Mouse (Mus musculus): ENCODE results near the gene Gm815. TPM values are rescaled to one million over a fixed set of nuclear protein-coding genes. Genes with fewer than 3 reads are reported as not detected.

The Gm815 gene
- polyA plus RNA-seq, 1 experiment: not detected

DNA sequence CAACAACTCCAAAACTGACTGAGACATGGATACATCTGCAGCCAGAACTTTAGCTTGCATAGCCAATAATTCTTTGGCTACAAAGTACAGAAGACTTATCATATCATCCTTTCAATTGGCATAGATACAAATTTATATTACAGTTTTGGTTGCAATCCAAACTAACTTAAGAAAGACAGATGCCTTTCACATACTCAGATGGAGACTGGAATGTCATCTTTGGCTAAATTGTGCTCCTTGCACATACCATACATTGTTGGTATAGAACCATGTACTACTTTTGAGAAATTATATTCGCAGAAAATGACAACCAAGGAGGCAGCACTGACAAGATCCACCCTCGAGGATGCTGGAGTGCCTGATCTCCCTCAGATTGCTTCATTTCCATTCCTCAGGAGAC is 35.1 kb downstream of the Gm815 start:
- Histone ChIP-seq H3K27me3 (ENCODE audit: control insufficient read depth, insufficient read depth, insufficient read length) (no peaks in the 10 kb centered on the region), H3K36me3 (ENCODE audit: control insufficient read depth, insufficient read depth) (no peaks in the 10 kb centered on the region), H3K79me3 (ENCODE audit: low read depth) (no peaks in the 10 kb centered on the region), H3ac (ENCODE audit: control insufficient read depth, insufficient read length, low read depth) (no peak overlapping the region), H3K4me3 (ENCODE audit: insufficient read depth, poor library complexity, severe bottlenecking) (no peak overlapping the region), H3K79me2 (ENCODE audit: control insufficient read depth, insufficient read depth) (no peaks in the 10 kb centered on the region)
- TF ChIP-seq USF1 (IDR thresholded peaks at IDR 0.05; ENCODE audit: low read depth): no peak
- TF ChIP-seq CTCF (IDR thresholded peaks at IDR 0.05; ENCODE audit: control insufficient read depth, insufficient read depth, insufficient read length): no peak
- TF ChIP-seq CEBPB (IDR thresholded peaks at IDR 0.05; ENCODE audit: low read depth): no peak
- TF ChIP-seq MYOD1 (IDR thresholded peaks at IDR 0.05; ENCODE audit: control insufficient read depth, insufficient read length, low read depth): no peak
- no peak for TF ChIP-seq FOSL1 (IDR thresholded peaks at IDR 0.05; ENCODE audit: insufficient read depth, low read length, poor library complexity, severe bottlenecking)

DNA sequence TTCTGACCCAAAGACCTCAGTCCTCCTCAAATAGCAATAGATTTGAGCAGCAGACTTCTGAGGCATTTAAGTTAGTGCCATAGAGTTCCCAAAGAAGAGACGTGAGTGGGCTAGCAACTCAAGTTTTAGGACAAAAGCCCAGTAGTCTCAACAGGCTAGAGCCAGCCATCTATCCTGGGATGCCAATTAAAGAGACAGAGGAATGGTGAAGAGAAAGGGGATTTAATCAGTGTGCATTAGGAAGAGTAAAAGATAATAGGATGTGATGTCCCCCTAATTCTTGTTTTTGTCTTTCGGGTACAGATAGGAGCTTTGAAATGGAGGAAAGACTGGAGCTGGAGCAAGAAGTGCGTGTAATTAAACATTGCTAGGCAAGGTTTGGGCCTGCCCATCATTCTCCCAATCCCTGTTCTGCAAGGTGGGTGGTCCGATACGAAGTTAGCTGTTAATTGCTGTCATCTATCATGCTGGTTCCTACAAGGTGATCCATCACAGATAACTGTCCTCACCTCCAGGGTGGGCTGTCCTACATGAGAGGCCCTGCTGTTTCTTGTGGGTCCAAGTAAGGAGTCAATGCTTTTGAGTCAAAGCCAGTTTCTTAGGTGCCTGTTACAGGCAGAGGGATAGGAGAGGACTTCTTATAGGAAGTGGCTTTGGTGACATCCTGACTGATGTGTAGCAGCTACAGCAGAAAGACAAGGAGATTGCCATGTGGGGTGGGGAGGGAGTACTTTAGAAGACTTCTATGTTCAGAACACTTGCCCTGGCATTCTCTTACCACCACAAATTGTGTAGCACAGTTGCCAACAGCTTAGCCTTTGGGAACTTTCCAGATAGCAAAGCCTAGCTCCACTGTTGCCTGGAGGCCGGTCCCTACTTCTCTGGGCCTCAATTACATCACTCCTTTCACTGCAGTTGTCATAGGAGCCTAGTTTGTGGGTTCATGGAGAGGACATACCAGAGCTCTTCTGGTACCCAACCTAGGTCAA is 44.9 kb downstream of the Gm815 start:
- H3K4me3 ChIP-seq (ENCODE audit: insufficient read depth, poor library complexity, severe bottlenecking): no peak overlapping the region

DNA sequence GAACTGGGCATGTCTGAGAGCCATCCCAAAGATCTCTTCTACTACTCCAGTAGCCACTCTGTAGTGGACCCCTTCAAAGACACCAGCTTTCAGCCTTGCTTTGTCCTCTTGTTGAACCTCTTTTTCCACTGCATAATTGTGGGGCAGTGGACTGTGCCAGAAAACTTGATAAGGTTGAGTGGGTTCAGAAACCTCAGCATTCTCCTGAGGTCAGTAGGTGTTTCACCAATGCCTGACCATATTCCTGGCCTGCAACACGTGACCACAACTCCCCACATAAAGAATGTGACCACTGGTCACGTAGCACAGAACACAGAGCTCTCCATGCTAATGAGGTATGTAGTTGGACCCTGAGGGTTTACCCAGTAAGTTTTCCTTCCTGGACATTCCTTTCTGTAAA is 48.5 kb downstream of the Gm815 start:
- Histone ChIP-seq H3ac (ENCODE audit: control insufficient read depth, insufficient read length, low read depth) (no peak overlapping the region), H3K36me3 (ENCODE audit: control insufficient read depth, insufficient read depth) (no peaks in the 10 kb centered on the region), H3K4me3 (ENCODE audit: insufficient read depth, poor library complexity, severe bottlenecking) (no peak overlapping the region), H3K27me3 (ENCODE audit: control insufficient read depth, insufficient read depth, insufficient read length) (no peaks in the 10 kb centered on the region), H3K79me3 (ENCODE audit: low read depth) (no peaks in the 10 kb centered on the region), H3K79me2 (ENCODE audit: control insufficient read depth, insufficient read depth) (no peaks in the 10 kb centered on the region)
- TF ChIP-seq MYOG (IDR thresholded peaks at IDR 0.05; ENCODE audit: control insufficient read depth, extremely low read depth, insufficient read length) (no peak), FOSL1 (IDR thresholded peaks at IDR 0.05; ENCODE audit: insufficient read depth, low read length, poor library complexity, severe bottlenecking) (no peak), CEBPB (IDR thresholded peaks at IDR 0.05; ENCODE audit: low read depth) (no peak), MYOD1 (IDR thresholded peaks at IDR 0.05; ENCODE audit: control insufficient read depth, insufficient read length, low read depth) (no peak), CTCF (IDR thresholded peaks at IDR 0.05; ENCODE audit: control insufficient read depth, insufficient read depth, insufficient read length) (no peak), USF1 (IDR thresholded peaks at IDR 0.05; ENCODE audit: low read depth) (no peak)

More for the DNA sequence above, 44.9 kb downstream of the Gm815 start:
- H3K79me3 ChIP-seq (ENCODE audit: low read depth): no peaks in the 10 kb centered on the region
- H3K79me2 ChIP-seq (ENCODE audit: control insufficient read depth, insufficient read depth): no peaks in the 10 kb centered on the region
- no peaks in the 10 kb centered on the region for H3K36me3 ChIP-seq (ENCODE audit: control insufficient read depth, insufficient read depth)
- no peaks in the 10 kb centered on the region for H3K27me3 ChIP-seq (ENCODE audit: control insufficient read depth, insufficient read depth, insufficient read length)
- TF ChIP-seq MAX (IDR thresholded peaks at IDR 0.05): no peak
- no peak for TF ChIP-seq CEBPB (IDR thresholded peaks at IDR 0.05; ENCODE audit: low read depth)
- no peak for TF ChIP-seq MYOD1 (IDR thresholded peaks at IDR 0.05; ENCODE audit: control insufficient read depth, insufficient read length, low read depth)
- no peak for TF ChIP-seq USF1 (IDR thresholded peaks at IDR 0.05; ENCODE audit: low read depth)
- TF ChIP-seq MYOG (IDR thresholded peaks at IDR 0.05; ENCODE audit: control insufficient read depth, extremely low read depth, insufficient read length): no peak
- no peak for TF ChIP-seq CTCF (IDR thresholded peaks at IDR 0.05; ENCODE audit: control insufficient read depth, insufficient read depth, insufficient read length)
- TF ChIP-seq FOSL1 (IDR thresholded peaks at IDR 0.05; ENCODE audit: insufficient read depth, low read length, poor library complexity, severe bottlenecking): no peak
- H3ac ChIP-seq (ENCODE audit: control insufficient read depth, insufficient read length, low read depth): no peak overlapping the region
